Mouse (Mus musculus): Measurements from ENCODE around the gene Tnfrsf21. TPM values are rescaled to one million over a fixed set of nuclear protein-coding genes. Genes with fewer than 3 reads are reported as not detected.
A peak's percentile ranks its signal among the peaks of the same experiment; 100 is the strongest.

The Tnfrsf21 gene
- polyA plus RNA-seq, 1 experiment: 26.3 TPM

DNA sequence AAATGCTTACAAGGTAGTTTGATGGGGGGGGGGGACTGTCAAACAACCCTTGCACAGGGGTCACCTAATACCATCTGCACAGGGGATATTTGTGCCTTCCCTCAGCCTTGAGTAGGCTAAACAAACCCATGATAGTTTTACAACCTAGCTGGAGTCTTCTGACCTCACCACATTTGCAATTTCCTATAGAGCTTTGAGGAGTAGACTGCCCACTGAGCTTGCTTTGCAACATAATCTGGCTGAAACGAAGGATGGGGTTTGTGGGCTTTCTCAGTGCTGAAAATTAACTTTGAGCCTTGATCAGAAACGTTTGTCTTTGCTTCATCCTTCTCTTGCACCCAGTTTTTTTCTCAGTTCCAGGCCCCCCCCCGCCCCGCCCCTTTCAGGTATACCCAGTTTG is 33.8 kb upstream of the Tnfrsf21 start:
- WGBS: 71% methylated on average over 4 of the region's 4 CpGs
- TF ChIP-seq CTCF (IDR thresholded peaks at IDR 0.05; ENCODE audit: extremely low read depth, insufficient read depth, insufficient read length, insufficient replicate concordance): no peak
- TF ChIP-seq POLR2A (IDR thresholded peaks at IDR 0.05; ENCODE audit: low read depth, low read length): no peak
- Histone ChIP-seq H3K4me3 (ENCODE audit: extremely low read depth, insufficient read depth, insufficient read length) (no peak overlapping the region), H3K36me3 (ENCODE audit: control insufficient read depth, insufficient read depth, low read length) (no peaks in the 10 kb centered on the region), H3K27ac (ENCODE audit: insufficient read depth, low read length) (no peak overlapping the region), H3K4me1 (ENCODE audit: control insufficient read depth, insufficient read depth, insufficient read length) (no peaks in the 10 kb centered on the region), H3K27me3 (ENCODE audit: control insufficient read depth, insufficient read depth, low read length) (no peaks in the 10 kb centered on the region)
- no peak for DNase-seq (ENCODE audit: low read depth in 1 of 2, low spot score in 2 of 2)

DNA sequence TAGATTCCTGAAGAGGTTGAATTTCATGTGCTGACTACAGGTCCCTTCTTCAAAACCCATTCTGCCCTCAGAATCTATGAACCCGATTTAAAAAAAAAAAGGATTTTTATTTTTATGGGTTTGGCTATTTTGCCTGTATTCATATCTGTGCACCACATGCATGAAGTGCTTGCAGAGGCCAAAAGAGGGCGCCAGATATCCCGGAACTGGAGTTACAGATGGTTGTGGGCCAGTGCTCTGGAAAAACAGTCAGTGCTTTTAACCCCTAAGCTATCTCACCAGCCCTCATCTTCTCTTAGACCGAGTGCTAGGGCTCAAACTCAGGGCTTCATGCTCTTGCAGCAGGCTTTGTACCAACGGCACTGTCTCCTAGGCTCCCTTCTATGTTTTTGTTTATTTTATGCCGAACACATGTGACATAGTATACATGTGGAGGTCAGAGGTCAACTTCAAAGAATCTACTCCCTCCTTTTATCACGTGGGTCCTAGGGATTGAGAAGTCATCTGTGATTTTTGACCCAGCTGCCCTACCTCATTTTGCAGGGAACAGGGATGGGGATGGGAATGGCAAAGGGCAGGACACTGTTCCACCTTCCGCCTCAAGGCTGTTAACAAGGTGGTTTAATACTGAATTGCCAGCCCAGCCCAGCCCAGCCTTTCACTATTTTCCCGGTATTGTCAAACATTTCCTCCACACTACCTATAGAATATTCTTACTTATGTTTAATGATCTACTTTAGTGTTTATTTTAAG is 30.3 kb upstream of the Tnfrsf21 start:
- WGBS: 66% methylated on average over 9 of the region's 9 CpGs
- TF ChIP-seq POLR2A (IDR thresholded peaks at IDR 0.05; ENCODE audit: low read depth, low read length) (no peak), CTCF (IDR thresholded peaks at IDR 0.05; ENCODE audit: extremely low read depth, insufficient read depth, insufficient read length, insufficient replicate concordance) (peak; percentile 11; the same call in 1 of the 2 replicates)
- H3K4me3 ChIP-seq (ENCODE audit: extremely low read depth, insufficient read depth, insufficient read length): no peak overlapping the region
- H3K27me3 ChIP-seq (ENCODE audit: control insufficient read depth, insufficient read depth, low read length): no peaks in the 10 kb centered on the region
- H3K36me3 ChIP-seq (ENCODE audit: control insufficient read depth, insufficient read depth, low read length): no peaks in the 10 kb centered on the region
- H3K27ac ChIP-seq (ENCODE audit: insufficient read depth, low read length): no peak overlapping the region
- H3K4me1 ChIP-seq (ENCODE audit: control insufficient read depth, insufficient read depth, insufficient read length): no peaks in the 10 kb centered on the region
- no peak for DNase-seq (ENCODE audit: low read depth in 1 of 2, low spot score in 2 of 2)

DNA sequence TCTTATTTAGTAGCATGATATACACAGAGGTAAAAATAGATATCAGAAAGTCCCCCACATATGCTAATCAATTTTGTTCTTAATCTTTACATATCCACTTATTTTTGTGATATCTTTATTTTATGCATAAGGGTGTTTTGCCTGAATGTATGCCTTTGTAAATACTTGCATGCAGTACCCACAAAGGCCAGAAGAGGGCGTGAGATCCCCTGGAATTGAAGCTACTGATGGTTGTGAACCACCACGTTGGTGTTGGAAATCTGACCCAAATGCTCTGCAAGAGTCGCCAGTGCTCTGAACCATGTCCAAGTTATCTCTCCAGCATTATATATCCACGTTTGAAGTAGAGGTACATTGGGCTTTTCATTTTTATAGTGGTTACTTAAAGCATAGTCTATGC is 28.7 kb upstream of the Tnfrsf21 start:
- Histone ChIP-seq H3K27me3 (ENCODE audit: control insufficient read depth, insufficient read depth, low read length) (no peaks in the 10 kb centered on the region), H3K4me3 (ENCODE audit: extremely low read depth, insufficient read depth, insufficient read length) (no peak overlapping the region), H3K27ac (ENCODE audit: insufficient read depth, low read length) (no peak overlapping the region), H3K4me1 (ENCODE audit: control insufficient read depth, insufficient read depth, insufficient read length) (no peaks in the 10 kb centered on the region), H3K36me3 (ENCODE audit: control insufficient read depth, insufficient read depth, low read length) (no peaks in the 10 kb centered on the region)
- TF ChIP-seq POLR2A (IDR thresholded peaks at IDR 0.05; ENCODE audit: low read depth, low read length) (no peak), CTCF (IDR thresholded peaks at IDR 0.05; ENCODE audit: extremely low read depth, insufficient read depth, insufficient read length, insufficient replicate concordance) (peak; percentile 10; the same call in 1 of the 2 replicates)
- WGBS: 36% methylated on average over 4 of the region's 4 CpGs
- DNase-seq (ENCODE audit: low read depth in 1 of 2, low spot score in 2 of 2): peak in 1 of 2 experiments; percentile 6

DNA sequence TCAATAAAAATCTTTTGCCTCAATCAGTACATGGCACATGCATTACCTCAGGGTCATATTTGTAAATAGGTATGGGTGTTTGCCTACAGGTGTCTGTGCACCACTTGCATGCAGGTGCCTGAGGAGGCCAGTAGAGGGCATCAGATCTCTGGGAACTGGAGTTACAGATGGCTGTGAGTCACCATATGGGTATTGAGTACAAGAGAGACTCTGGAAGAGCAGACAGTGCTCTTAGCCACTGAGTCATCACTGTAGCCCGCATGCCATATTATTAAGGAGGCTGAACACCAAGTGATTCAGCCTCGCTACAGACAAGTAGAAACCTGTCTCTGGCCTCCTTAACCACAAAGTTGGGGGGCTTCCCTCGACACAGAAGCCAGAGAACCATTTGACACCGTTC is 26.4 kb upstream of the Tnfrsf21 start:
- no peak overlapping the region for H3K4me3 ChIP-seq (ENCODE audit: extremely low read depth, insufficient read depth, insufficient read length)
- TF ChIP-seq POLR2A (IDR thresholded peaks at IDR 0.05; ENCODE audit: low read depth, low read length): no peak
- TF ChIP-seq CTCF (IDR thresholded peaks at IDR 0.05; ENCODE audit: extremely low read depth, insufficient read depth, insufficient read length, insufficient replicate concordance): no peak
- DNase-seq (ENCODE audit: low read depth in 1 of 2, low spot score in 2 of 2): no peak
- H3K36me3 ChIP-seq (ENCODE audit: control insufficient read depth, insufficient read depth, low read length): no peaks in the 10 kb centered on the region
- H3K27ac ChIP-seq (ENCODE audit: insufficient read depth, low read length): no peak overlapping the region
- no peaks in the 10 kb centered on the region for H3K27me3 ChIP-seq (ENCODE audit: control insufficient read depth, insufficient read depth, low read length)
- WGBS: 85% methylated on average over 4 of the region's 4 CpGs
- H3K4me1 ChIP-seq (ENCODE audit: control insufficient read depth, insufficient read depth, insufficient read length): no peaks in the 10 kb centered on the region

DNA sequence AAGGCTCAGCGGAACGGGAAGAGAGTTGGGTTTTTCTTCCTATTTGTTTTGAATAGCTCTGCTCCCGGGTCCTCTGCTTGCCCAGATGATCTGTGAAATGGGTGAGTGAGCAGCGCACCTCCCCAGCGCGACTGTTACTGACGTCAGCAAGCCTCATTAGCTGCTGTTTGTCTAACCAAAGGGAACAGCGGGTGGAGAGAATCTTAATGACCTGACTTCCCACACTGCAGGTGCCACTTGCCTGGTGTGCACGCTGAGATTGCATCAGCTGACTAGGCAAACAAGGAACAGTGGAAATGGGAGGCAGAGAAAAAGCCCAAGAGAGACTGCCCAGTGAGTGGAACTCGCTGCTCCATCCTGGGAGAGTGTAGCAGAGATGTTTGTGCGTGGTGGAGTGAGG is 25.2 kb upstream of the Tnfrsf21 start:
- H3K27me3 ChIP-seq (ENCODE audit: control insufficient read depth, insufficient read depth, low read length): no peaks in the 10 kb centered on the region
- WGBS: 61% methylated on average over 11 of the region's 11 CpGs
- H3K27ac ChIP-seq (ENCODE audit: insufficient read depth, low read length): no peak overlapping the region
- no peaks in the 10 kb centered on the region for H3K36me3 ChIP-seq (ENCODE audit: control insufficient read depth, insufficient read depth, low read length)
- no peaks in the 10 kb centered on the region for H3K4me1 ChIP-seq (ENCODE audit: control insufficient read depth, insufficient read depth, insufficient read length)
- DNase-seq (ENCODE audit: low read depth in 1 of 2, low spot score in 2 of 2): no peak
- H3K4me3 ChIP-seq (ENCODE audit: extremely low read depth, insufficient read depth, insufficient read length): no peak overlapping the region
- TF ChIP-seq CTCF (IDR thresholded peaks at IDR 0.05; ENCODE audit: extremely low read depth, insufficient read depth, insufficient read length, insufficient replicate concordance) (no peak), POLR2A (IDR thresholded peaks at IDR 0.05; ENCODE audit: low read depth, low read length) (no peak)

DNA sequence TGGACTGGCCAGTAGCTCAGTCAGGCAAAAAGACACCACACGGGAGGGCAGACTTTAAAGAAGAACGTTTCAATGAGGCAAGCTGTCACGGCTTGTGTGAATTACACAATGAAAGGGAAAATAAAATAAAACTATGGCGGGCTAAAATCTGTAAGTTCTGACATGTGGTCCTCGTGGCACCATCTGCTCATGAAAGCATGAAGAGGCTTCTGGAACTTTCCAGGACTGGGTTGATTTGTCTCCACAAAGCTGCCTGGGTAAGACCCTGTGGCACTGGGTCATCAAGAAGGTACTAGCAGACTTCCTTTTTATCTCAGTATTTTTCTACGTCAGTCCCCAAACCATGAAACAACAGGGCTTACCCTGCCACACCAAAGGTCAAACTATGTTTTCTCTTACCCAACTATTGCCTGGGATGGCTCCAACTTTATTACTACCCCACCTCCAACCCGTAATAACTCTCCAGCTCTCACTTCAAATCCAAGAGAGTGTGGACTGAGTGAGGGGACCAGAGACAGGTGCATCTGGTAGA is 16.8 kb upstream of the Tnfrsf21 start:
- no peak overlapping the region for H3K4me3 ChIP-seq (ENCODE audit: extremely low read depth, insufficient read depth, insufficient read length)
- no peaks in the 10 kb centered on the region for H3K27me3 ChIP-seq (ENCODE audit: control insufficient read depth, insufficient read depth, low read length)
- no peak for DNase-seq (ENCODE audit: low read depth in 1 of 2, low spot score in 2 of 2)
- no peak overlapping the region for H3K27ac ChIP-seq (ENCODE audit: insufficient read depth, low read length)
- no peaks in the 10 kb centered on the region for H3K36me3 ChIP-seq (ENCODE audit: control insufficient read depth, insufficient read depth, low read length)
- peaks cover 4% of the 10 kb centered on the region; the same call in 1 of the 2 replicates for H3K4me1 ChIP-seq (ENCODE audit: control insufficient read depth, insufficient read depth, insufficient read length)
- WGBS: 54% methylated on average over 7 of the region's 7 CpGs
- no peak for TF ChIP-seq CTCF (IDR thresholded peaks at IDR 0.05; ENCODE audit: extremely low read depth, insufficient read depth, insufficient read length, insufficient replicate concordance)

DNA sequence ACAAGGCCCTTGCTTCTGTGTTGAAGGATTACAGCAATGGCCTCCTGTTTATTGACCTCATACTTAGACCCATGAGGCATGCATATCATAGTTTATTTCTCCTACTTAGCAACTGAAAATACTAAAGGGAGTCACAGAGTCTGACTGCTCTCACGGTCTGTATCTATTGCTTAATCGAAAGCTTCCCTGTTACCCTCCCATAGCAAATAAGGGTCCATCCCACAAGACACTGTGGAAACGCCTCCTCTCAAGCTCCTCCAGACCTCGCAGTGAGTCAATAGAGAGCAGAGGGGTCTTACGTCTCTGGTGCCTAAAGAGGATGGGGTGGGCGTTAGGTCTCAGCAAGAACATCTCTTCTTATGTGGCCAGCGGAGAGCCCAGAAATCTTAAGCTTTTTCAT is 15.8 kb upstream of the Tnfrsf21 start:
- TF ChIP-seq POLR2A (IDR thresholded peaks at IDR 0.05; ENCODE audit: low read depth, low read length) (no peak), CTCF (IDR thresholded peaks at IDR 0.05; ENCODE audit: extremely low read depth, insufficient read depth, insufficient read length, insufficient replicate concordance) (no peak)
- no peak overlapping the region for H3K4me3 ChIP-seq (ENCODE audit: extremely low read depth, insufficient read depth, insufficient read length)

More for the DNA sequence above, 15.8 kb upstream of the Tnfrsf21 start:
- H3K27ac ChIP-seq (ENCODE audit: insufficient read depth, low read length): no peak overlapping the region
- H3K36me3 ChIP-seq (ENCODE audit: control insufficient read depth, insufficient read depth, low read length): no peaks in the 10 kb centered on the region
- peaks cover 4% of the 10 kb centered on the region; the same call in 1 of the 2 replicates for H3K4me1 ChIP-seq (ENCODE audit: control insufficient read depth, insufficient read depth, insufficient read length)
- no peaks in the 10 kb centered on the region for H3K27me3 ChIP-seq (ENCODE audit: control insufficient read depth, insufficient read depth, low read length)
- DNase-seq (ENCODE audit: low read depth in 1 of 2, low spot score in 2 of 2): no peak
- 86% methylated on average over 7 of the region's 7 CpGs for WGBS
